8 mouse cellular contexts compared by ENCODE assay signal in genomic region chr7:57591578-57592431, GRCm38 (mm10).
DNase-seq lines count a peak whose midpoint lies in the region; ATAC-seq and TF ChIP-seq lines count a peak whose summit lies in the region.

No protein-coding gene starts in this region.

- peaks cover 6% of the 10 kb centered on the region; the same call in 1 of the 2 replicates for H3K4me1 ChIP-seq in embryonic facial prominence, embryonic 14.5 days (ENCODE audit: control insufficient read depth, insufficient read depth, low read length)
- peaks cover 13% of the 10 kb centered on the region for H3K4me1 ChIP-seq in hindbrain, embryonic 10.5 days (replicated peaks)
- peaks cover 7% of the 10 kb centered on the region for H3K4me1 ChIP-seq in midbrain, embryonic 12.5 days
- peaks cover 7% of the 10 kb centered on the region; the same call in 1 of the 2 replicates for H3K4me1 ChIP-seq in stomach, embryonic 15.5 days

- ATAC-seq in embryonic facial prominence, embryonic 14.5 days (ENCODE audit: low read depth), result peak; percentile 11; the same call in 1 of the 2 replicates
- ATAC-seq in midbrain, embryonic 12.5 days (ENCODE audit: low FRiP score, low read depth), result peak; percentile 39
- ATAC-seq in stomach, embryonic 15.5 days (ENCODE audit: insufficient read depth, low FRiP score, low read depth), result no peak; the same call in 1 of the 2 replicates

- no peak for TF ChIP-seq CTCF in gastrocnemius, adult 2 months (IDR thresholded peaks at IDR 0.05)
- no peak for TF ChIP-seq CTCF in left cerebral cortex, adult 2 months (IDR thresholded peaks at IDR 0.05)

- H3K4me2 ChIP-seq in embryonic facial prominence, embryonic 14.5 days (ENCODE audit: low read depth, low read length), result peak overlapping the region; percentile 76
- peak overlapping the region; percentile 93 for H3K4me2 ChIP-seq in midbrain, embryonic 12.5 days (replicated peaks)
- H3K4me2 ChIP-seq in stomach, embryonic 15.5 days, result peak overlapping the region; percentile 94

- peak; percentile 19 for DNase-seq in gastrocnemius, adult 2 months
- no peak for DNase-seq in gastrocnemius, postnatal 36 days
- peak; percentile 80 for DNase-seq in adrenal gland, postnatal 25 days
- DNase-seq in embryonic facial prominence, embryonic 14.5 days (ENCODE audit: low spot score), result peak; percentile 71
- peak; percentile 78 for DNase-seq in hindbrain, embryonic 10.5 days (ENCODE audit: low spot score)
- peak; percentile 49 to 51 for DNase-seq in left cerebral cortex, adult 2 months (ENCODE audit: extremely low spot score in 1 of 2, low spot score in 2 of 2)

- peak overlapping the region; percentile 64 for H3K4me3 ChIP-seq in gastrocnemius, adult 2 months
- peak overlapping the region; percentile 67 for H3K4me3 ChIP-seq in embryonic facial prominence, embryonic 14.5 days (ENCODE audit: low read depth, low read length)
- peak overlapping the region; percentile 79 for H3K4me3 ChIP-seq in hindbrain, embryonic 10.5 days
- H3K4me3 ChIP-seq in left cerebral cortex, adult 2 months, result peak overlapping the region; percentile 73
- H3K4me3 ChIP-seq in midbrain, embryonic 12.5 days, result peak overlapping the region; percentile 77
- H3K4me3 ChIP-seq in stomach, embryonic 15.5 days (replicated peaks), result peak overlapping the region; percentile 67

- H3K27ac ChIP-seq in gastrocnemius, adult 2 months, result no peak overlapping the region
- no peak overlapping the region for H3K27ac ChIP-seq in embryonic facial prominence, embryonic 14.5 days (replicated peaks; ENCODE audit: low read depth, low read length)
- H3K27ac ChIP-seq in hindbrain, embryonic 10.5 days, result peak overlapping the region; percentile 87
- peak overlapping the region; percentile 97 for H3K27ac ChIP-seq in left cerebral cortex, adult 2 months
- peak overlapping the region; percentile 81 for H3K27ac ChIP-seq in midbrain, embryonic 12.5 days (replicated peaks)
- no peak overlapping the region for H3K27ac ChIP-seq in stomach, embryonic 15.5 days

- H3K27me3 ChIP-seq in embryonic facial prominence, embryonic 14.5 days (replicated peaks; ENCODE audit: control insufficient read depth, insufficient read depth, low read length), result peaks cover 31% of the 10 kb centered on the region
- peaks cover 35% of the 10 kb centered on the region for H3K27me3 ChIP-seq in hindbrain, embryonic 10.5 days (ENCODE audit: insufficient read depth, poor library complexity, severe bottlenecking)
- peaks cover 23% of the 10 kb centered on the region for H3K27me3 ChIP-seq in midbrain, embryonic 12.5 days
- H3K27me3 ChIP-seq in stomach, embryonic 15.5 days (replicated peaks), result peaks cover 27% of the 10 kb centered on the region

- no peaks in the 10 kb centered on the region for H3K9me3 ChIP-seq in embryonic facial prominence, embryonic 14.5 days (ENCODE audit: control insufficient read depth, low read length)
- no peaks in the 10 kb centered on the region for H3K9me3 ChIP-seq in hindbrain, embryonic 10.5 days
- H3K9me3 ChIP-seq in midbrain, embryonic 12.5 days, result no peaks in the 10 kb centered on the region
- H3K9me3 ChIP-seq in stomach, embryonic 15.5 days, result no peaks in the 10 kb centered on the region

- intact Hi-C loops in gastrocnemius, adult 2 months (cut with DNase I), result no loop called here
- intact Hi-C loops in gastrocnemius, postnatal 36 days (cut with DNase I), result no loop called here
- intact Hi-C loops in left cerebral cortex, adult 2 months (cut with DNase I), result loop anchor here (2.0 to 10.0 kb wide), 4 partner anchors 53 to 807 kb away; no protein-coding TSS in a partner anchor

- WGBS in embryonic facial prominence, embryonic 14.5 days, result 2% methylated on average over 46 of the region's 56 CpGs
- WGBS in hindbrain, embryonic 10.5 days, result under 1% methylated on average over 56 of the region's 56 CpGs
- 0% methylated on average over 56 of the region's 56 CpGs for WGBS in midbrain, embryonic 12.5 days
- WGBS in stomach, embryonic 15.5 days, result under 1% methylated on average over 56 of the region's 56 CpGs

- H3K36me3 ChIP-seq in embryonic facial prominence, embryonic 14.5 days (ENCODE audit: control insufficient read depth, insufficient read depth, low read length), result no peaks in the 10 kb centered on the region
- no peaks in the 10 kb centered on the region for H3K36me3 ChIP-seq in hindbrain, embryonic 10.5 days
- H3K36me3 ChIP-seq in midbrain, embryonic 12.5 days, result no peaks in the 10 kb centered on the region
- H3K36me3 ChIP-seq in stomach, embryonic 15.5 days, result no peaks in the 10 kb centered on the region

- H3K9ac ChIP-seq in embryonic facial prominence, embryonic 14.5 days (ENCODE audit: low read depth, low read length), result peak overlapping the region; percentile 48; the same call in 1 of the 2 replicates
- H3K9ac ChIP-seq in midbrain, embryonic 12.5 days (replicated peaks), result peak overlapping the region; percentile 75
- no peak overlapping the region for H3K9ac ChIP-seq in stomach, embryonic 15.5 days

Comparison
In these comparisons a context has a peak if more than half of its experiments do, and no peak if none do; other contexts are left out.
1. DNase-seq: peak in gastrocnemius, adult 2 months (single experiment), adrenal gland, postnatal 25 days (single experiment), embryonic facial prominence, embryonic 14.5 days (single experiment), hindbrain, embryonic 10.5 days (single experiment) and left cerebral cortex, adult 2 months (2 of 2); none in gastrocnemius, postnatal 36 days (0 of 2).
2. H3K27ac ChIP-seq: peak in hindbrain, embryonic 10.5 days (single experiment), left cerebral cortex, adult 2 months (single experiment) and midbrain, embryonic 12.5 days (single experiment); none in gastrocnemius, adult 2 months (single experiment), embryonic facial prominence, embryonic 14.5 days (single experiment) and stomach, embryonic 15.5 days (single experiment).
3. Peak in every context shown above with its lines, with median percentiles within 50 percentile points of each other: H3K4me3 ChIP-seq and H3K4me2 ChIP-seq.